Mouse (Mus musculus): ENCODE results near the gene Ang. TPM values are rescaled to one million over a fixed set of nuclear protein-coding genes. Genes with fewer than 3 reads are reported as not detected.

Ang gene
- polyA plus RNA-seq, 1 experiment from 2014 or later: 3.8 TPM

Other genes starting within 250 kb of the Ang start
- 1.6 and 1.7 TPM in 2 replicates for gene Tep1, start 220.6 kb upstream of the Ang start, polyA plus RNA-seq (2015; fragmentation: Nextera tagmentation; extraction: Ambion mirVana)
- 0.18 and 0.27 TPM in 2 replicates for gene Klhl33, start 193.6 kb upstream of the Ang start, polyA plus RNA-seq (2015; fragmentation: Nextera tagmentation; extraction: Ambion mirVana)
- gene Osgep, start 166.3 kb upstream of the Ang start, polyA plus RNA-seq (2015; fragmentation: Nextera tagmentation; extraction: Ambion mirVana): 145 and 150 TPM in 2 replicates
- gene Apex1, start 166.2 kb upstream of the Ang start, polyA plus RNA-seq (2015; fragmentation: Nextera tagmentation; extraction: Ambion mirVana): 286 and 308 TPM in 2 replicates
- gene Pip4p1, start 160.3 kb upstream of the Ang start, polyA plus RNA-seq (2015; fragmentation: Nextera tagmentation; extraction: Ambion mirVana): 95.1 and 95.3 TPM in 2 replicates
- gene Pnp, start 160.1 kb upstream of the Ang start, polyA plus RNA-seq (2015; fragmentation: Nextera tagmentation; extraction: Ambion mirVana): 17.0 and 19.8 TPM in 2 replicates
- gene Gm49342, start 146.6 kb upstream of the Ang start, polyA plus RNA-seq (2015; fragmentation: Nextera tagmentation; extraction: Ambion mirVana): not detected in 2 replicates
- 0.17 and 0.20 TPM in 2 replicates for gene Pnp2, start 135.2 kb upstream of the Ang start, polyA plus RNA-seq (2015; fragmentation: Nextera tagmentation; extraction: Ambion mirVana)
- not detected in 2 replicates for gene Rnase10, start 83.4 kb upstream of the Ang start, polyA plus RNA-seq (2015; fragmentation: Nextera tagmentation; extraction: Ambion mirVana)
- gene Rnase9, start 49.3 kb upstream of the Ang start, polyA plus RNA-seq (2015; fragmentation: Nextera tagmentation; extraction: Ambion mirVana): not detected in 2 replicates
- gene Rnase11, start 41.0 kb upstream of the Ang start, polyA plus RNA-seq (2015; fragmentation: Nextera tagmentation; extraction: Ambion mirVana): not detected in 2 replicates
- not detected in 2 replicates for gene Rnase12, start 33.5 kb upstream of the Ang start, polyA plus RNA-seq (2015; fragmentation: Nextera tagmentation; extraction: Ambion mirVana)
- not detected in 2 replicates for gene Olfr750, start 16.7 kb upstream of the Ang start, polyA plus RNA-seq (2015; fragmentation: Nextera tagmentation; extraction: Ambion mirVana)
- 8.9 and 10.0 TPM in 2 replicates for gene Rnase4, start 73 bp upstream of the Ang start, polyA plus RNA-seq (2015; fragmentation: Nextera tagmentation; extraction: Ambion mirVana)
- gene Eddm3b, start 23.3 kb downstream of the Ang start, polyA plus RNA-seq (2015; fragmentation: Nextera tagmentation; extraction: Ambion mirVana): not detected in 2 replicates
- 0.36 and 0.40 TPM in 2 replicates for gene Rnase6, start 32.8 kb downstream of the Ang start, polyA plus RNA-seq (2015; fragmentation: Nextera tagmentation; extraction: Ambion mirVana)
- gene Rnase1, start 55.6 kb downstream of the Ang start, polyA plus RNA-seq (2015; fragmentation: Nextera tagmentation; extraction: Ambion mirVana): 0.23 and 0.26 TPM in 2 replicates
- not detected in 2 replicates for gene Rnase2b, start 71.1 kb downstream of the Ang start, polyA plus RNA-seq (2015; fragmentation: Nextera tagmentation; extraction: Ambion mirVana)
- gene Ang2, start 108.0 kb downstream of the Ang start, polyA plus RNA-seq (2015; fragmentation: Nextera tagmentation; extraction: Ambion mirVana): not detected in 2 replicates
- gene Ear14, start 112.2 kb downstream of the Ang start, polyA plus RNA-seq (2015; fragmentation: Nextera tagmentation; extraction: Ambion mirVana): not detected in 2 replicates
- gene Rnase2a, start 165.0 kb downstream of the Ang start, polyA plus RNA-seq (2015; fragmentation: Nextera tagmentation; extraction: Ambion mirVana): not detected in 2 replicates

Measured in forebrain, embryonic 15.5 days (tissue).